Mouse (Mus musculus) cortical plate, adult 2 months (tissue): ENCODE measurements around the gene Cep57l1.

Experiments
- CTCF ChIP-seq: fragments of 200-500 bp; IDR thresholded peaks from 2 replicates; pipeline ENCODE4 v1.5.1; 2011; ENCODE audit warnings: mild to moderate bottlenecking, control low read depth, low read length; ENCODE audit not compliant: insufficient read depth; ENCODE audit errors: extremely low read depth
- POLR2A ChIP-seq: fragments of 200-500 bp; IDR thresholded peaks from 2 replicates; pipeline ENCODE4 v1.6.1; 2011; ENCODE audit warnings: mild to moderate bottlenecking, low read length, control low read depth; ENCODE audit not compliant: insufficient read depth; ENCODE audit errors: extremely low read depth

GRCm38 (mm10) chr10:41744006-41744405, 65.7 kb downstream of the Cep57l1 start:
- TF ChIP-seq POLR2A (no peak), CTCF (no peak)
